Mouse (Mus musculus) heart, postnatal 0 days (tissue): Measurements from ENCODE around the gene Ppp2r5e. TPM values are rescaled to one million over a fixed set of nuclear protein-coding genes. Genes with fewer than 3 reads are reported as not detected.

Experiments used
- ATAC-seq: fragments of 200-750 bp; cut with Nextera tagmentation; 2 replicates; pipeline ENCODE4 v1.8.0; 2017; ENCODE audit warnings: low read depth, moderate number of reproducible peaks, moderate library complexity; ENCODE audit not compliant: insufficient read depth
- DNase-seq: peaks from one replicate; pipeline ENCODE4 v3.0.0-alpha.2; 2016; ENCODE audit warnings: low spot score
- H3K27ac ChIP-seq: fragments of 300-500 bp; sonication (generic); 2 replicates; pipeline ENCODE4 v1.5.1; 2014; ENCODE audit warnings: low read depth, mild to moderate bottlenecking
- H3K27me3 ChIP-seq: fragments of 300-500 bp; sonication (generic); 2 replicates; pipeline ENCODE4 v1.6.1; 2014; ENCODE audit warnings: low read length, mixed read lengths; ENCODE audit not compliant: control insufficient read depth, insufficient read depth
- H3K36me3 ChIP-seq: fragments of 300-500 bp; sonication (generic); replicated peaks from 2 replicates; pipeline ENCODE4 v1.6.1; 2014; ENCODE audit warnings: low read length, mixed read lengths; ENCODE audit not compliant: control insufficient read depth, insufficient read depth
- H3K4me1 ChIP-seq: fragments of 300-500 bp; sonication (generic); 2 replicates; pipeline ENCODE4 v1.6.1; 2014; ENCODE audit warnings: antibody characterized with exemption; ENCODE audit not compliant: control insufficient read depth, insufficient read depth
- H3K4me2 ChIP-seq: fragments of 300-500 bp; sonication (generic); 2 replicates; pipeline ENCODE4 v1.6.1; 2014; ENCODE audit warnings: low read depth, mild to moderate bottlenecking, low read length, moderate library complexity
- H3K4me3 ChIP-seq: fragments of 300-500 bp; sonication (generic); 2 replicates; pipeline ENCODE4 v1.5.1; 2014; ENCODE audit warnings: low read depth, low read length
- H3K9ac ChIP-seq: fragments of 300-500 bp; sonication (generic); replicated peaks from 2 replicates; pipeline ENCODE4 v1.6.1; 2014; ENCODE audit warnings: low read depth, low read length, mixed read lengths
- H3K9me3 ChIP-seq: fragments of 300-500 bp; sonication (generic); replicated peaks from 2 replicates; pipeline ENCODE4 v1.6.1; 2016; ENCODE audit warnings: low read length; ENCODE audit not compliant: control insufficient read depth
- CTCF ChIP-seq: IDR thresholded peaks from 2 replicates; pipeline ENCODE4 v1.5.1; 2016; ENCODE audit warnings: antibody characterized with exemption, control low read depth, low read depth
- EP300 ChIP-seq: IDR thresholded peaks from 2 replicates; pipeline ENCODE4 v1.6.1; 2016; ENCODE audit warnings: antibody characterized with exemption, low read depth
- WGBS: fragments of 180-500 bp; shearing (Covaris S2); extraction: QIAGEN DNeasy Blood & Tissue Kit; methylation state at CpG from one replicate; pipeline ENCODE4 v1.1.7; 2014; 5-methylcytosine and 5-hydroxymethylcytosine counted together
- polyA plus RNA-seq: library from polyadenylated mRNA; unstranded; fragments of >200 nt; fragmentation: Nextera tagmentation; extraction: Ambion mirVana; gene quantifications from 2 replicates; pipeline ENCODE4 v1.2.1, GENCODE M21; 2015
- total RNA-seq: library from RNA; depleted of rRNA; stranded (reverse); fragments of >200 nt; gene quantifications from 2 replicates; pipeline ENCODE4 v1.2.3, GENCODE M21; 2014; ENCODE audit warnings: low replicate concordance

The Ppp2r5e gene
- total and polyA plus RNA-seq, 2 experiments from 2014 or later = 7.5 TPM

- peak; percentile 57 for DNase-seq
- 0 out of 2 replicates have a peak, but pooled peaks have one; percentile 17 for ATAC-seq
- Histone ChIP-seq H3K27me3 (no peaks in the 10 kb centered on the region), H3K9me3 (no peaks in the 10 kb centered on the region), H3K27ac (peak overlapping the region; percentile 26), H3K4me3 (no peak overlapping the region), H3K9ac (no peak overlapping the region), H3K4me1 (peaks cover 24% of the 10 kb centered on the region; the same call in 1 of the 2 replicates), H3K36me3 (no peaks in the 10 kb centered on the region), H3K4me2 (no peak overlapping the region)
- 41% methylated on average over 2 of the region's 2 CpGs for WGBS
- TF ChIP-seq CTCF = no peak
- no peak for TF ChIP-seq EP300
Observed at GRCm38 (mm10) chr12:75544666-75545065, 51.4 kb downstream of the Ppp2r5e start.

- H3K4me3 ChIP-seq = no peak overlapping the region
- WGBS = 58% methylated on average over 2 of the region's 2 CpGs
- no peak overlapping the region for H3K9ac ChIP-seq
- peak overlapping the region; percentile 26; the same call in 1 of the 2 replicates for H3K27ac ChIP-seq
- no peak overlapping the region for H3K4me2 ChIP-seq
- H3K9me3 ChIP-seq = no peaks in the 10 kb centered on the region
- no peak for ATAC-seq
- TF ChIP-seq EP300 (no peak), CTCF (no peak)
- no peak for DNase-seq
- no peaks in the 10 kb centered on the region for H3K27me3 ChIP-seq
- peaks cover 21% of the 10 kb centered on the region; the same call in 1 of the 2 replicates for H3K4me1 ChIP-seq
- H3K36me3 ChIP-seq = no peaks in the 10 kb centered on the region
Observed at GRCm38 (mm10) chr12:75544259-75544658, 51.8 kb downstream of the Ppp2r5e start.

GRCm38 (mm10) chr12:75543346-75543745, 52.7 kb downstream of the Ppp2r5e start:
- no peaks in the 10 kb centered on the region for H3K27me3 ChIP-seq
- ATAC-seq (no peak), DNase-seq (no peak)
- no peak overlapping the region for H3K4me2 ChIP-seq
- peaks cover 20% of the 10 kb centered on the region; the same call in 1 of the 2 replicates for H3K4me1 ChIP-seq
- no peaks in the 10 kb centered on the region for H3K36me3 ChIP-seq
- H3K27ac ChIP-seq = no peak overlapping the region
- H3K9ac ChIP-seq = no peak overlapping the region
- no peak overlapping the region for H3K4me3 ChIP-seq
- WGBS = 71% methylated on average over 3 of the region's 3 CpGs
- TF ChIP-seq CTCF (no peak), EP300 (no peak)
- H3K9me3 ChIP-seq = no peaks in the 10 kb centered on the region

- no peaks in the 10 kb centered on the region for H3K27me3 ChIP-seq
- H3K27ac ChIP-seq = peak overlapping the region; percentile 34; the same call in 1 of the 2 replicates
Observed at GRCm38 (mm10) chr12:75540621-75541171, 55.3 kb downstream of the Ppp2r5e start.

GRCm38 (mm10) chr12:75539228-75539627, 56.8 kb downstream of the Ppp2r5e start:
- 83% methylated on average over 3 of the region's 3 CpGs for WGBS
- no peak for ATAC-seq
- Histone ChIP-seq H3K36me3 (no peaks in the 10 kb centered on the region), H3K4me1 (peaks cover 28% of the 10 kb centered on the region; the same call in 1 of the 2 replicates), H3K27ac (no peak overlapping the region), H3K4me3 (no peak overlapping the region), H3K9me3 (no peaks in the 10 kb centered on the region), H3K9ac (no peak overlapping the region), H3K4me2 (no peak overlapping the region), H3K27me3 (no peaks in the 10 kb centered on the region)
- no peak for DNase-seq
- TF ChIP-seq CTCF (no peak), EP300 (no peak)

More at GRCm38 (mm10) chr12:75540621-75541171, 55.3 kb downstream of the Ppp2r5e start:
- ATAC-seq (no peak), DNase-seq (no peak)
- H3K4me1 ChIP-seq = peaks cover 24% of the 10 kb centered on the region; the same call in 1 of the 2 replicates
- no peaks in the 10 kb centered on the region for H3K9me3 ChIP-seq
- H3K4me2 ChIP-seq = no peak overlapping the region
- no peak overlapping the region for H3K4me3 ChIP-seq
- no peaks in the 10 kb centered on the region for H3K36me3 ChIP-seq
- TF ChIP-seq CTCF (no peak), EP300 (no peak)
- WGBS = 81% methylated on average over 5 of the region's 5 CpGs
- no peak overlapping the region for H3K9ac ChIP-seq
